Mouse (Mus musculus) cortical plate, adult 2 months (tissue): ENCODE data around the gene Ndufc2. TPM values are rescaled to one million over a fixed set of nuclear protein-coding genes. Genes with fewer than 3 reads are reported as not detected.

Source experiments
- H3K27ac ChIP-seq: fragments of 200-500 bp; 2 replicates; pipeline ENCODE4 v1.5.1; 2012; ENCODE audit warnings: low read length, control low read depth, inconsistent platforms; ENCODE audit not compliant: insufficient read depth
- H3K4me1 ChIP-seq: fragments of 200-500 bp; 2 replicates; pipeline ENCODE4 v1.6.1; 2011; ENCODE audit warnings: low read length; ENCODE audit not compliant: control insufficient read depth, insufficient read depth
- H3K4me3 ChIP-seq: fragments of 200-500 bp; 2 replicates; pipeline ENCODE4 v1.5.1; 2011; ENCODE audit warnings: mild to moderate bottlenecking, low read length, control low read depth; ENCODE audit not compliant: insufficient read depth
- CTCF ChIP-seq: fragments of 200-500 bp; IDR thresholded peaks from 2 replicates; pipeline ENCODE4 v1.5.1; 2011; ENCODE audit warnings: mild to moderate bottlenecking, control low read depth, low read length; ENCODE audit not compliant: insufficient read depth; ENCODE audit errors: extremely low read depth
- POLR2A ChIP-seq: fragments of 200-500 bp; IDR thresholded peaks from 2 replicates; pipeline ENCODE4 v1.6.1; 2011; ENCODE audit warnings: mild to moderate bottlenecking, low read length, control low read depth; ENCODE audit not compliant: insufficient read depth; ENCODE audit errors: extremely low read depth
- polyA plus RNA-seq: library from polyadenylated mRNA; depleted of rRNA; stranded (reverse); fragments of >200 nt; gene quantifications from 2 replicates; pipeline ENCODE4 v1.2.3, GENCODE M21; 2012

Ndufc2 gene
- polyA plus RNA-seq, 1 experiment = 243 TPM

GRCm38 (mm10) chr7:97386106-97386805 lies 13.5 kb upstream of the Ndufc2 start:
- H3K4me3 ChIP-seq = no peak overlapping the region
- no peaks in the 10 kb centered on the region; the same call in 1 of the 2 replicates for H3K4me1 ChIP-seq
- no peak overlapping the region for H3K27ac ChIP-seq
- TF ChIP-seq POLR2A = no peak
- TF ChIP-seq CTCF = no peak

DNA sequence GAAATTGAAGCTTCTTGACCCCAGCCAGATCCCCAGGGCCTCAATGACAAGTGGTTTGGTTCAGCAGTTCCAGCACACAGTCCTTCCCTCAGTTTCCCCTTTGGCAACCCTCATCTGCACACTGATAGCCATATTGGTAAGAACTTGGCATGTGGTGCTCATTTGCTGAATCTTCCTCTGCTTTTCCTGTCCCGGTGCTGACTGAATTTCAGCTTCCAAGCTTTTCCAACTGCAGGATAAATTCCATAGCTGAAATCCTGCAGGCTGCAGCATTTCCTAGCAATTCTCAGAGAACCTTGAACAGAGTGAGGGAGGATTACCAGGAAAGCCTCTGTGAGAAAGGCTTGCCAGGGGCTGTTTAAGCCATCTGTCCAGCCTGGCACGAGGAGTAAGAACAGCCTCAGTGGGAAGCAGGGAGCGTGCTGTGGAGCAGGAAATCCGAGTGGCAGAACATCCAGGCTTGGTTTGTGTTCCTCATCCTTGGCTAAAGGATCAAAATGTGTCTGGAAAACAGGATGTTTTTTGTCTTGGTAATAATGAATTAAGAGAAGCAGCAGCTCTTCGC lies 12.9 kb upstream of the Ndufc2 start:
- H3K4me3 ChIP-seq = no peak overlapping the region
- no peaks in the 10 kb centered on the region; the same call in 1 of the 2 replicates for H3K4me1 ChIP-seq
- TF ChIP-seq CTCF = 0 out of 2 replicates have a peak, but pooled peaks have one; percentile 5
- no peak for TF ChIP-seq POLR2A
- H3K27ac ChIP-seq = no peak overlapping the region

- H3K4me3 ChIP-seq = no peak overlapping the region
- TF ChIP-seq CTCF = no peak
- no peak for TF ChIP-seq POLR2A
- H3K4me1 ChIP-seq = no peaks in the 10 kb centered on the region; the same call in 1 of the 2 replicates
- H3K27ac ChIP-seq = no peak overlapping the region
Measured at GRCm38 (mm10) chr7:97387561-97388147, 12.1 kb upstream of the Ndufc2 start.

DNA sequence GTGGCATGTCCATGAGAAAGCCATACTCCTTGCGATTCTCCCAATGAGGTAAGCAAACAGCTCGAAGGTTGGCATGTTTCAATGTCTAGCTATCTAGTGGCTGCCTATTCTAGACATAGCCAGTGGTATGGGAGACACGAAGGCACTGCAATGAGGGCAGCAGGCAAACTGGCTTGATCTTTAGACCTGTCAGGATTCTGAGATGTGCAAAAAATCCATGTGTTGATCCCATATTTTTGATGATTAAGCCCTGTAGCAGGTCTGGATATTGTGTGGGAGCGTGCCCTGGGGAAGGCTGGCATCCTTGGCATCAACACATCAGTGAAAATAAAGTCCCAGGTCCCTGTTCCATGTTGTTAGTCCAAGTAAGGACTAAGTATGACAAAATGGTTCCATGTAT lies 11.3 kb upstream of the Ndufc2 start:
- Histone ChIP-seq H3K27ac (no peak overlapping the region), H3K4me3 (no peak overlapping the region)
- TF ChIP-seq CTCF = no peak
- TF ChIP-seq POLR2A = no peak

GRCm38 (mm10) chr7:97391293-97392078 lies 8.3 kb upstream of the Ndufc2 start:
- 0 out of 2 replicates have a peak overlapping the region, but pooled peaks have one; percentile 3 for H3K27ac ChIP-seq
- TF ChIP-seq CTCF (no peak), POLR2A (no peak)

More for the DNA sequence above, 11.3 kb upstream of the Ndufc2 start:
- H3K4me1 ChIP-seq = no peaks in the 10 kb centered on the region; the same call in 1 of the 2 replicates

DNA sequence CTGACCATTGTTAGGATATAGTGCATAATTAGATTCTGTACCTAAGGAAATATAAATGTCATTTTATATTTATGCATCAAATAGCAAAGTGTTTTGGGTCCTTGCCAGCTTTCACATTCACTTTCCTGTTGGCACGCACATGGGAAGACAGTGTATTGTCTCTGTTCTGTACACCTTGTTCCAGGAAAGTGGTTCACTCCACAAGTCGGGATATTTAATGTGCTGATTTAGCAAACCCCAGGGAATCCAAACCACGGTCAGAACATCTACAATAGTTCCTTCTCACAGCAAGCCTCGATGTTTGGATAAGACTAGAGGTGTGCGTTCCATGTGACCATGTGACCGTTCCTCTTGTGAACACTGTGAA lies 7.7 kb upstream of the Ndufc2 start:
- H3K4me1 ChIP-seq = no peaks in the 10 kb centered on the region; the same call in 1 of the 2 replicates
- TF ChIP-seq CTCF (no peak), POLR2A (no peak)
- H3K27ac ChIP-seq = 0 out of 2 replicates have a peak overlapping the region, but pooled peaks have one; percentile 3
- no peak overlapping the region for H3K4me3 ChIP-seq

More at GRCm38 (mm10) chr7:97391293-97392078, 8.3 kb upstream of the Ndufc2 start:
- no peaks in the 10 kb centered on the region; the same call in 1 of the 2 replicates for H3K4me1 ChIP-seq
- H3K4me3 ChIP-seq = no peak overlapping the region

GRCm38 (mm10) chr7:97394375-97394774 lies 5.4 kb upstream of the Ndufc2 start:
- H3K27ac ChIP-seq = no peak overlapping the region
- TF ChIP-seq POLR2A (no peak), CTCF (no peak)
- no peak overlapping the region for H3K4me3 ChIP-seq
- no peaks in the 10 kb centered on the region for H3K4me1 ChIP-seq

- Histone ChIP-seq H3K4me1 (peaks cover 9% of the 10 kb centered on the region), H3K27ac (no peak overlapping the region), H3K4me3 (no peak overlapping the region)
- TF ChIP-seq POLR2A (no peak), CTCF (no peak)
Measured at GRCm38 (mm10) chr7:97398943-97399342, 860 bp upstream of the Ndufc2 start.

GRCm38 (mm10) chr7:97407145-97407544 lies 7.3 kb downstream of the Ndufc2 start:
- Histone ChIP-seq H3K4me3 (no peak overlapping the region), H3K27ac (no peak overlapping the region), H3K4me1 (no peaks in the 10 kb centered on the region)
- no peak for TF ChIP-seq POLR2A
- no peak for TF ChIP-seq CTCF

GRCm38 (mm10) chr7:97411106-97411505 lies 11.3 kb downstream of the Ndufc2 start:
- Histone ChIP-seq H3K4me1 (no peaks in the 10 kb centered on the region), H3K27ac (no peak overlapping the region), H3K4me3 (no peak overlapping the region)
- TF ChIP-seq CTCF (no peak), POLR2A (no peak)
